Mouse (Mus musculus): ENCODE data around the gene Lmna.

- TF ChIP-seq EP300 (IDR thresholded peaks at IDR 0.05; ENCODE audit: insufficient read depth, low read depth, low read length) (no peak), CTCF (IDR thresholded peaks at IDR 0.05; ENCODE audit: low read depth, low read length) (no peak)
Measured at GRCm38 (mm10) chr3:88533706-88534105, 23.9 kb upstream of the Lmna start.
